Mouse (Mus musculus): ENCODE data around the gene Kctd10. TPM values are rescaled to one million over a fixed set of nuclear protein-coding genes. Genes with fewer than 3 reads are reported as not detected.

Gene Kctd10
- polyA plus RNA-seq, 3 experiments from 2014 or later = 57.7 to 73.7 (median 61.6) TPM

DNA sequence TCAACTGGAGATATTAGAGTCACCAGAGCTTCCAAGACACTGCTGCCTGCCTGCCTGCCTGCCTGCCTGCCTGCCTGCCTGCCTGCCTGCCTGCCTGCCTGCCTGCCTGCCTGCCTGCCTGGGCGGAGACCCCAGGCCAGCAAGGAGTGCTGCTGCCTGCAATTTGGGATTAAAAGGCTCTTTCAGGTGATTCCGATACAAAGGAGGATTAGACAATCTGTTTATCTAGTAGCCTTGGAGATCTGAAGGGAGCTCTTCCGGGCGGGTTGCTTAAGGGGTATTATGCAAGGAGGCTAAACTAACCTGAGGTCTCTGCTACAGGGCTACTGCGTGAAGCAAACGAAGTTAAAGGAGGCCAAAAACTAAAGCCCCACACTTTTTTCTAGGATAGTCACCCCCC, 1.4 kb downstream of the Kctd10 start:
- no peak for ATAC-seq

DNA sequence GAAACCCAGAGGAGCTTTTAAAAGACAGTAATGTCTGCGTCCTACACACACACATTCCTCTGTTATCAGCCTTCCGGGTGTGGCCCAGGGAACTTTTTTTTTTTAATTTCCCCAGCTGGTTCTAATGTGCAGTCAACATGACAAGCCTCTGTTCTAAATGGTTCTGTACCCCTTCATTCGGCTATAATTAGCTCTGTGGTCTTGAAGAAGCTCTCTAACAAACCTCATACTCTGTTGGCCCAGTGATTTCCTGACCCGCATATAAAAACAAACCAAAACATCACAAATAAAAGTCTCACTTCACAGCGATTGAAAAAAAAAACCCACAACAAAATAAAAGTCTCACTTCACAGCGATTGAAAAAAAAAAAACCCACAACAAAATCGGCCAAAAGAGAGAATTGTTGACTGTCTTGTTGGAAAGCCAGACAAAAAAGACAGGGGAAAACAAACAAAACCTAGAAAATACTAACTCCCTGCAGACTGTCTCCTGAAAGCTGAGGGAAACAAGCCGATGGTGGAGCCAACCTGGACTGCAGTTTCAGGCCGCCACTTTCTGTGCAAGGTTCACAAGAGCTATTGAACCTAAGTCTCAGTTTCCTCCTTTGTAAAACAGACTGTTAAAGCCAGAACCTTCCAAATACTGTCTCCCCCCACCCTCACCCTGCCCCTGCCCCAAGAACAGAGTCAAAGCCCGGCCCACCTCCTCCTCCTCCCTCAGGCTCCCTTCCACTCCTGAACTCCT, 2.0 kb downstream of the Kctd10 start:
- ATAC-seq = peak; percentile 71

DNA sequence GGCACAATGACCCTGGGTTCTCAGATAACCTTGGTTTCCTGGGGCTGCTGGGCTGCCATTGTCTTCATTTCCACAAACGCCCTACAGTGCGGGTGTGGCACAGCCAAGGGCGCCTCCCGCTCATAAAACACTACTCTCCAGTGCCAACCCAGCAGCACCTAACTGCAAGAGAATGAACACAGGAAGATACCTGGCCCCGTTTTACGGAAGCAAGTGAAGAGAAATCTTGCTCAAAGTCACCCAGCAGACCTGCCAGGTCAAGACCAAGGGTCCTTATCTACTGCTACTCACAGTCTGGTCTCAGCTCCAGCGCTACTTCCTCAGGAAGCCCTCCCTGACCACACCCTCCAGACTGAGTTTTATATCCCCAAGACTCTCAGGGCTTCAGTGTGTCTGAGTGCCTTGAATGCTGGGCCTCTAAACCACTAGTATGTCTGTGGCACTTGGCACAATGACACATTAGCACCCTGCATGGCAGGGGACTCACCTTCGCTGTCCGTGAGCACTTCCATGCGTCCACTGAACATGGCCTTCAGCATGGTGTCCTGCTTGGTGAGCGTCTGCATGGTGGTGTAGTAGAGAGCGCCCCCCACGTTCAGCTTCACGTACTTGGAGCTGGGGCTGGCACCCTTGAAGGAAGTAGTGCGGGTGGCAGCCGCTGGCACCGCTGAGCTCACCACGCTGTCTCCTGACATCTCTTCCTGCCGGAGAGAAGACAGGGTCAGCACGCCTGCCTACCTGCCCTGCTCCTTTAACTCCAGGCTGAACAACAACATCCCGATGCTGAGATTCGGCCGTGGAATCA, 5.7 kb downstream of the Kctd10 start:
- ATAC-seq = no peak

DNA sequence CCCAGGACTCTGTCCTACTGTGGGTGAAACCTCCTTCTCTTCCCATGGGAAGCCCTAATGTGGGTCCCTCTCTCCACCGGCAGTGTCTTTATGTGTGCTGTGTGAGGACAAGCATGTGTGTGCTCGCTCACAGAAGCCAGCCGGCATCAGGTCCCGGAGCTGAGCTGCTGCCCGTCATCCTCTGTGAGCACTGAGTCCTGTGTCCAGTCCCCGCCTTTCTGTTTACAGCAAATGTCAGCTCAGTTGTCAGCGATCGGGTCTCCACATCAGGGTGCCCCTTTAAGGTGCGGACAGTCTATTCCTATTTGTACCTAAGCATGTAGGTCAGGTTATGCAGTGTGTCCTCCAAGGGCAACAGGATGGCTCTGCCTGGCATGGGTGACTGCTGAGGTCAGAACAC, 6.7 kb downstream of the Kctd10 start:
- no peak for ATAC-seq

DNA sequence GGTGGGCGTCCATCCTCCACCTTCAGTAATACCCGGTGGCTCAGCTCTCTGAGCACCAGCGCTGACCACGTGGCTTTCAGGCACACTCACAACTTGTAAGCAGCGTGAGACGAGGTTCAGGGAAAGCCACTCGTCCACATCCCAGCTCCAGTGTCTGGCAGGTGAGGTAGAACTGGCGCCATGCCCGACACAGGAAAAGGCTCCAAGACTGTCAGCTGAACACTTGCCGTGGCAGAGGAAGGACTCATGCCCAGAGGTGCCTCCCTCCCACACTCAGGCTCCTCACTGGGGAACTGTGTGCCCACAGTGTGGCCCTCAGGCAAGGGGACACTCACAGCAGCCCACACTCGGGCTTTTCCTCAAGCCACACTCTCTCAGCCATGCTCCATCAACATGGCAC, 7.1 kb downstream of the Kctd10 start:
- ATAC-seq = no peak

DNA sequence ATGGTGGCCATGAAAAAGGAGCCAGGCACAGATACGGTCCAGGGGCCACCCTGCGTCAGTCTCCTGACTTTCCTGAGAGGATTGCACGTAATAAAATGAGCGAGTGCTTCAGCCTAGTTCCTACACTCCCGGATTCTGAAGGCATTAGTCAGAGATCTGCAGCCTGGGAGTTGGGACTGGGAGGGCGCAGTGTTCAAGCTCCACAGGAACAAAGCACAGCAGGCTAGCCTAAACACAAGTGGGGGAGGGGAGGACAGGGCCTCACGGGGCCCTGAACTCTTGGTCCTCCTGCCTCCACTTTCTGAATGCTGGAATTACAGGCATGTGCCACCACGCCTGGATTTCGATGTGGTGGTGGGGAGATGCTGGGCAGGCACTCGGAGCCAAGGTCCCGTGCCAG, 7.7 kb downstream of the Kctd10 start:
- ATAC-seq = no peak

DNA sequence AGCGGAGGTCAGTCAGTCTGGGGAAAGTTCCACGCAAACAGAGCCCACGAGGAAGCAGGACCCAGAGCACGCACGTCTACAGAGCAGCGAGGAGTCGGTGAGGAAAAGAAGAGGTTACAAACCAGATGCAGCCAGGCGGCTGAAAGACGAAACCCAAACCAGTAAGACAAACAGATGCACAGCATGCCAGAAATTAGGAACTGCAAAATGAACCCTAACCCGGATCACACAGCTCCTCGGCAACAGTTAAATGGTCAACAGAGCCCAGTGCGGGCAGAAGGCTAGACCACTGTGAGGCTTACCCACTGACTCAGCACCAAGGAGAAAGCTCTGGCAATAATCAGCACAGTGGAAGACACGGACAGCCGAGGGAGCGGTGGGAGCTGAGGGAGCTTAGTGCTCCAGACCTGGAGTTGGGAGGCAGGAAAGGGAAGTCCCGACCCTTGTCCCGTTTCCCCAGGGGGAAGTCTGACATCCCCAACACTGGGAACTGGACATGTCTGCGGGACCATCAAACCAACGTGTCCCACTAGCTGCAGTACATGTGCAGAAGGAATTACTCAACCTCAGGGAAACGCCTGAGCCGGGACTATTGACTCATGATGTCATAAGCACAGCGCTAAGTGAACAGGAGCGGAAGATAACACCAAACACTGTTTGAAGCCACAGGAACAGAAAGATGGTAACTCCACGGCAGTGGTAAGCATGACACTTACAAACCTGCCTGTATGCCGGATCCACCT, 8.4 kb downstream of the Kctd10 start:
- ATAC-seq = no peak

DNA sequence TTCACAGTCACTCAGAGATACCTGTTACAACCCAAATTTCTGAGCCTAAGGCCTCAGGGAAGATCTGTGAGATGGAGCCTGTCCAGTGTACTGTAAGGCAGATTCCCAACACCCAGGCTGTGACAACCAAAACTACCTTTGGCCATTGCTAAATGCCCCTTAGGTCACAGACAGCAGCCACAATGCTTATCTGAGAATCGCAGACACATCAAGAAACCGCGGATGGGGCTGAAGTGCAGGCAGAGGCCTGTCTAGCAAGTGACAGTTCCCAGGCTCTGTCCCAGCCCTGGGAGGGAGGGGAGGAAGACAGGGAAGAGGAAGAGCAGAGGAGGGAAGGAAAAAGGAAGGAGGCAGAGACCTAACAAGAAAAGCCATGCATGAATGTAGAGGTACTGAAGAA, 9.0 kb downstream of the Kctd10 start:
- ATAC-seq = no peak

DNA sequence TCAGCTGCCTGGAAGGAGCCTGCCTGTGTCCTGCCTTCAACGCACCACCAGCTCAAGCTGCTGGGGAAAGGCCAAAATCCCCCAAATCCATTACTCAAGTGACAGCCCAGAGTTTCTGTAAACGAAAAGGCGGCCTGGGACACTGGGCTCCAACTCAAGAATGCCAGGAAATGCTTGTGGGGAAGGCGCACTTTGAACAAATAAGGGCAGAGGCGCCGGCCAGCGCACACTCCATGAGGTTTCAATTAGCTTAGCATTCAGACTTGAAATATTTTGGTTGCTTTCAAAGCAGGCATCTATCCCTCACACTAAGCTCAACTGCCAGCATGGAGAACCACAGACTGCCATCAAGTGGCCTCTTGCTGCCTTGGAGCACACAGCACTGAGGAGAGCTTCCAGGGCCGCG, 9.9 kb downstream of the Kctd10 start:
- ATAC-seq = no peak

DNA sequence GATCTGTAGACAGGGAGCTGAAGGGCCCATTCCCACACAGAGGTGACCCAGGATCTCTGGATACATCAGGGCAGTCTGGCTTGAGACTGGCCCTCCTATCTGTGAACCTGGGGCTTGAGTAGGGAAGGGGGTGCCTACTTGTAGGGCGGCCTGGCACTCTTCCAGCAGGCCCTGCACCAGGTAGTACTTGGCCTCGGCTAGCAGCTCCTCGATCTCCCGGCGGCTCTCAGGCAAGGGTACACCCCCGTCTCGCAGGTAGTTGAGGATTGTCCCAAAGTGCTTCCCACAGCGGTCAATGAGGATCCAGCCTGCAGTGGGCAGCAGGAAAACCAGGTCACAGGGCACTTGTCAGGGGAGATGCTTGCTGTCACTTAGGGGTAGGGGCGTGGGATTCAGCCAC, 10.4 kb downstream of the Kctd10 start:
- ATAC-seq = no peak

DNA sequence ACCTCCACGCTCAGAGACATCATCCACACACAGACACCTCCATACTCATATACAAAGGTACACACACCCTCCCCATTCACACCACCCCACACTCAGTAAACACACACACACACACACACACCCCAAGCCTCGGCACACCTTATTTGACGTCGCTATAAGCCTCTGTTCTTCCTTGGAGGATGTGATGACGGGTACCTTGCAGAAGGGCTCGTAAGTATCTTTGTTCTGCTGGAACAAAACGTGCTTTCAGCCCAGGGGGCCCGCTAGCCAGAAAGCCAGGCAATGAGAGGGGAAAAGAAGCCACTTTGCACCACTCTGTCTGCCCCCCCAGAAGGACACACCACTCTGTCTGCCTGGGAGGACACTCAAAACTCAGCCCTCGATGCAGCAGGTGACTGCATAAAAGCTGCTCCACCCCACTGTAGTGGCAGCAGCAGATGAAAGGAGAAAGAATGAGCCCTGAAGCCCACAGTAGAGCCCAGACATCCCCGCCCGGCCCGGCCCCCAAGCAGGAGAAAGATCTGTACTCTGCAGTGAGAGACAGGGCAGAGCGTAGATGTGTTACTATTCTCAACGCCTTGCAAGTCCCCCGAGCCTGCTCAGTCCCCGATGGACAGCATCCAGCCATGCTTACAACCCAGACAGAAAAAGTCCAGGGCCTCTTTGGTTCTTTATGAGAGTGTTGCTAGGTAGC, 11.4 kb downstream of the Kctd10 start:
- no peak for ATAC-seq

DNA sequence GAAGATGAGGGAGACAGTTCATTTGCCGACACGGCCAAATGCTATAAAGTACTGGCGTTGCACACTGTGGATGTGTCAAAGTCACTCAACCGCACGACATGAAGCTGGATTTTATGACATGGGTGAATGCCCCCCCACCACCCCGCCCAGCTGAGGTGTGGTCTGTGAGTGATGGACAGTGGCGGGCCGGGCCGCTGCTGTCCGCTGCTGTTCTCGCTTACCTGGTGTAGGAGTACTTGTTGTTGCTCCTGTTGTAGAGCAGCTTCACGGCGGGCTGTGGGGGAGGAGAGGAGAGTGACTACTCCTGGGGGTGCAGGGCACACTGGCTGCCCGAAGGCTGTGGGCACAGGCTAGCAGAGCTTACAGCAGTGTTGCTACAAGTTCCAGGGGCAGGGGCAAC, 12.2 kb downstream of the Kctd10 start:
- ATAC-seq = no peak

DNA sequence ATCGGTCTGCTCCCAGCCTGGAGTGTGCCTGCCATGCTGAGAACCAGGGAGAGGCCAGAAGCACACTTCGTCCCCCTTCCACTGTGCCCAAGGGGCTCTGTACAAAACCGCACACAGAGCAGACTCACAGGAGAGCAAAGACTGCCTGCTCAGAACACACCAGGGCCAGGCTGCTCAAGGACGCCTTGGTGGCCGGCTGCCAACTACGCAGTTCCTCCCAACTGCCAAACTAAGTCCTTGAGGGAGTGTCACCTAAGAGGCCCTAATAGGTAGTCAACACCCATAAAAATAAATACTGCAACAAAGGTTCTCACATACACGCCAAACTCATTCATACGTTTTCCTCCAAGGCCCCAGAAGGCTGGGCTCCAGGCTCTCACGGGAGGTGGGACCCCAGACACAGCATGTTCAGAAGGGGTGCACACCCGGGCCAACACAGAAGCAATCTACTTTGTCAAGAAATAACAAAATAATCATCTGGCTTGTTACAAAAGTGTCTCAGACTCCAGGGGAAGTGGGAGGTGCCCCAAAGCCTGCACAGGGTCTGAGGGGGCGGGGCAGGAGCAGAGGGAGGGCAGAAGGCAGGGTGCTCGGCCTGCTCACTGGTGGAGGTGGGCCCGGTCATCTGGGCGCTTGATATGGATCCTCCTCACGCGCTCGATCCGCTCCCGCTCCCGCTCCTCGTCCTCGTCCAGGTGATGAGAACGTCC, 15.1 kb downstream of the Kctd10 start:
- no peak for ATAC-seq

DNA sequence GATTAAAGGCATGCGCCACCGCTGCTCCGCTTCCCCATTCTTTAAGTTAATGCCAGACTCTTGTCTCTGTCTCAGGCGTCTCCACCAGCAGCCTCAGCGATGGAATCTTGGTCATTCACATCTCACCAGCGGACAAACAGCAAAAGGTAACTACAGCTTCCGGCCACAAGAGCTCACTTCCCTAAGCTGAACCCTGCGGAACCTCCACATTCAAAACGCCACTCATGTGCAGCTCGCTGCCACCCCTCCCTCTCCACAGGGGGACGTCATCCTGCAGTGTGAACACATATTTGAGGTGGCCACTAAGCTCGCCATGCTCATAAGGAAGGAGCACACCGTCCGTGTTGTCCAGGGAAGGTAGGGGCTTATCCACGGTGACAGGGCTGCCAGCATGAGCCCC, 19.3 kb downstream of the Kctd10 start:
- no peak for ATAC-seq

DNA sequence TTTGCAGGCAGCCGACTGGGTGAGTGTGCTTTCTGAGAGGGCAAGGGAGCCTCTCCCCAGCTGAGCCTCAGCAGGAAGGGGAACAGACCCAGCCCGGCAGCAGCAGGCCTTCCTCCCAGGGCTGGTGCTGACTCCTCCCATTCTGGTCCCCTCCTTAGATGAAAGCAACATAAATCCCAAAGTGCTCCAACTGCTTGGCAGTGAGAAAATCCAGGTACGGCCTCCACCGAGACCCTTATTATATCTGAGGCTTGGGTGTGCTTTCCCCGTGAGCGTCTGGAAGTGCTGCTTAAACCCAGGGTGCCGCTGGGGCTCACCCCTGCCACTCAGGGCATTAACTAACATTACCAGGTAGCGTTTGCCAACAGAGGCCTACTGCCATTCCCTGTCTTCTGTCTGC, 20.7 kb downstream of the Kctd10 start:
- ATAC-seq = no peak

DNA sequence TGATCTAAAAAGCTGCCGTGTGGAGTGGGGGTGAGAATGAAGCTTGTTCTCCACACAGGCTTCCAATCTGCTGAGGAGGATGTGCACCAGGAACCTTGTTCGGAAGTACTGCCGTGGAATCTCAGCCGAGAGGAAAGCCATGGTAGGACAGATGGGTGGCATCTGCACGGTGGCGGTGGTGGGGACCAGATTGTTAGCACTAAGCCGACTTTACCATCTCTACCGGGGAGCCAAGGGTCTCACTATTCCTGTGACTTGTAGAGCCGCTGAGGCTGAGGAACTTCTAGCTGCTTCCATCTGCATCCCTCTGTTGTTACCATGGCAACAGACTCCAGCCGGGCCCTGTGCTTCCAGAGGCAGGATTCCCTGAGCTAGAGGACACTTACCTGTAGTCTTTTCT, 21.5 kb downstream of the Kctd10 start:
- ATAC-seq = no peak

DNA sequence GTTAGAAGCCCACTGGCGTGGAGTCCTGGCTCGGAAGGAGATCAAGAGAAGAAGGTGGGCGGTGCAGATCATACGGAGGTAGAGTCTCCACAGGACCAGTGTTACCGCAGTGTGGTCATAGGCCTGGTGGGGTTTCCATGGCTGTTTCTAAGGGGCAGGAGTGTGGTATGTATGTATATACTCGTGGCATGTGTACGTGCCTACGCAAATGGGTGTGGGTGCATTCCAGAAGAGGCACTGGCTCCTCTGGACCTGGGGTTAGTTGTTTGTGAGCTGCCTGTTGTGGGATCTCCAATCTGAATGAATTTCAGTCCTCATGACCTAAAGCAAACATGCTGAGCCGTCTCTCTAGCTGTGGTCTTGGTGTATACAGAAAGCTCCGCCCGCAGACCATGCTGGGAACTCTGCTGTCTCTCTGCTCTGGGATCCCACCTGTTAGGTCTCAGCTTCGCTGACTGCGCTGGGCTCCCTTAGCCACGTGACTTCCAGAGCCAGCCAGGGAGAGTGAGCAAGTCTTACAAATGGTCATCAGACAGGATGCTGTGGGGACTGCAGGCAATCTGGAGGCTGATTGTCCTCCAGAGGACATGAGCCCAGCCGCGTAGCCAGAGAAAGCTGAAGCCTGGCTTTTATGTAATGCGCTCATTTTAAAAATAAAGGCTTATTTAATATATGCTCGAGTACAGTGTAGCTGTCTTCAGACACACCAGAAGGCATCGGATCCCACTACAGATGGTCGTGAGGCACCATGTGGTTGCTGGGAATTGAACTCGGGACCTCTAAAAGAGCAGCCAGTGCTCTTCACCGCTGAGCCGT, 23.2 kb downstream of the Kctd10 start:
- no peak for ATAC-seq

DNA sequence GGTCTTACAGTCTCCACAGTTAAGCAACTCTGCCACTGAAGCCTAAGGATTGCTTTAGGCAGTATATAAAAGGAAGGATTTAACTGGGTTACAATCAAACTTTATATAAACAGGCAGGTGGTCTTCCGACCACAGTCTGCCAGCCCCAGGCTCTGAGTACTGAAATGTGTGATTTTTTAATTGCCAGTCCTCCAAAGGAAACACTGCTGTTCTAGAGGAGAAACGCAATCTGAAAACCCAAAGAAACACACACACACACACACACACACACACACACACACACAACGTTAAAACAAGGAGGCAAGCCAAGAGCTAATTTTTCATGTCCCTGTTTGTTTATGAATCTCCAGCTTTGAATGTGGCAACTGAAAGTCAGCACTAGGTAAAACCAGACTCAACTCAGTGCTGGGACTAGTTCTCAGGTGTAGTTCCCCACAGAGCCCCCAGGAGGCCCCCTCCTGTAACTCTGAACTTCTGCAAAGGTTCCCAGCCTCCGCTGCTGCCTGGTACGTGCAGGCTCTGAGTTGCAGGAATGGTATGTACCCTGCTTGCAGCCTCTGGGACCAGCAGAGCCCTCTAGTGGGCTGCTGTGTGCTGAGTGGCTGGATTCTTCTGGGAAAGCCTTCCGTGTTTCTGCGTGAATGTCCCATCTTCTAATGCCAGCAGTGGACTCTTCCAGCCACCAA, 23.9 kb downstream of the Kctd10 start:
- peak; percentile 65 for ATAC-seq

DNA sequence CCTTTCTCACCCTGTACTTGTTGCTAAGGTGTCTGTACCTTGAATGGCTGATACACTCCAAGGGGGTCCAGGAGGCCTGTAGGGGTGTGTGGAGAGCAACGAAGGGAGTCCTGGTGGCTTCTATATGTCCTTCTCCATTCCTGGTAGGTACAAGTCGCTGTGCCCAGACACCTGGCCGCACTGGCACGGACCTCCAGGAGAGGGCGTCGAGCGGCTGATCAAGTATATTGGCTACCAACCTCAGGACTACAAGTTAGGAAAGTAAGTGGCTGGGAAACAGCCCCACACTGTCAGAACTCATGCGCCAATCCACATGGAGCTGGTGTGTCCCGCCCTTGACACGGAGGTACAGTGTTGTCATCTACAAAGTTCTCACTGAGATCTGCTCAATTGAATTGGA, 28.8 kb downstream of the Kctd10 start:
- no peak for ATAC-seq

DNA sequence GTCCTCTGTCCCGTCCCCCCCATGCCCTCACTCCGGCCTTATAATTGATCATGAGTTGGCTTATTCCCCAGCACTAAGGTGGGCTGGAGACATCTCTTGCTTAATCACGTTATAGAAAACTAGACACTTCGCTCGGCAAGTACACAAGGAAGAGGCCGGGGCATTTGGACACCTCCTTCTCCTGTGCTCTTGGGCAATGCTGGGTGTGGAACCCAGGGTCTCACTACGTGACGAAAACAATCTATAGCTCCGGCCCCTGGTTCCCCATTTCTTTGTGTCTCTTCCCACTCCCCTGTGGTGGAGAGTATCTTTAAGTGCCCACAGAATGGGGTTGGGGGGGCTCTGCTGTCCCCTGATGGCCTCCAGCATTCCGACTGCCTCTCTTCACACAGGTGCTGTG, 33.3 kb downstream of the Kctd10 start:
- no peak for ATAC-seq

DNA sequence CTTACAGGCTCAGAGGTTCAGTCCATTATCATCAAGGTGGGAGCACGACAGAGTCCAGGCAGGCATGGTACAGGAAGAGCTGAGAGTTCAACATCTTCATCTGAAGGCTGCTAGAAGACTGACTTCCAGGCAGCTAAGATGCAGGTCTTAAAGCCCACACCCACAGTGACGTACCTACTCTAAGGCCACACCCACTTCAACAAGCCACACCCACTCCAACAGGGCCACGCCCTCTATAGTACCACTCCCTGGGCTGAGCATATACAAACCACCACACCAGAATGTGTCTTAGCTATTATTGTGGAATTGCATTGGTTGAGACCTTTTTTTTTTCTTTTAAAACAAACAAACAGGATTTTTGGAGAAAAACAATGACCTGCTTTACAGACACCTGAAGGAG, 34.8 kb downstream of the Kctd10 start:
- no peak for ATAC-seq
